ENCODE assay signal across 8 mouse cellular contexts in the genomic region with DNA sequence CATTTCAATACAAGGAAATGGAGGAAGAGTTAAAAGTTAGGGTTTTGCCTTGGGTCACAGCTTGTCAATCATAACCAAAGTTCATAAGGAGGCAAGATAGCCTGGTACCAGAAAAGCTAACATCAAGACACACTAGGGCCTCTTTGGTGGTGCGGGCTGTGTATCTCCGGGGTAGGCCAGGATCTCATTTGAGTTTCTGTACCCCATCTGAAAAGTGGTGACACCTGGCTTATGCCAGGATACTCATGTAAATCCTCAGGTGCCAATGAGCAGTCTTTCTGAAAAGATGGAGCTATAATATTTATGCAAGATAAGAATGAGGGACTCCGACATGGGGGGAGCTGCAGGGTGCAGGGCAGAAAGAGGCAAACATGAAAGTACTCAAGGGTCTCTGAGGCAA. TPM values are rescaled to one million over a fixed set of nuclear protein-coding genes. Genes with fewer than 3 reads are reported as not detected.
DNase-seq lines count a peak whose midpoint lies in the region; ATAC-seq and TF ChIP-seq lines count a peak whose summit lies in the region.

No protein-coding gene starts in this region.

- peaks cover 44% of the 10 kb centered on the region for H3K27me3 ChIP-seq in heart, embryonic 13.5 days (replicated peaks)
- H3K27me3 ChIP-seq in G1E (ENCODE audit: insufficient read depth, low read length), result peaks cover 7% of the 10 kb centered on the region
- peaks cover 27% of the 10 kb centered on the region for H3K27me3 ChIP-seq in heart, embryonic 15.5 days

- H3K4me2 ChIP-seq in heart, embryonic 13.5 days, result peak overlapping the region; percentile 96
- peak overlapping the region; percentile 81 for H3K4me2 ChIP-seq in heart, embryonic 15.5 days

- H3K36me3 ChIP-seq in heart, embryonic 13.5 days, result no peaks in the 10 kb centered on the region
- peaks cover 28% of the 10 kb centered on the region for H3K36me3 ChIP-seq in G1E (replicated peaks)
- H3K36me3 ChIP-seq in heart, embryonic 15.5 days, result no peaks in the 10 kb centered on the region
- H3K36me3 ChIP-seq in macrophage (ENCODE audit: inconsistent target), result no peaks in the 10 kb centered on the region

- H3K4me1 ChIP-seq in heart, embryonic 13.5 days, result peaks cover 17% of the 10 kb centered on the region
- peaks cover 56% of the 10 kb centered on the region for H3K4me1 ChIP-seq in G1E (ENCODE audit: insufficient read depth, low read depth, low read length)
- peaks cover 27% of the 10 kb centered on the region for H3K4me1 ChIP-seq in heart, embryonic 15.5 days (replicated peaks)

- no peaks in the 10 kb centered on the region for H3K9me3 ChIP-seq in heart, embryonic 13.5 days
- no peaks in the 10 kb centered on the region for H3K9me3 ChIP-seq in G1E (replicated peaks)
- no peaks in the 10 kb centered on the region for H3K9me3 ChIP-seq in heart, embryonic 15.5 days (replicated peaks)

- 83% methylated on average over 3 of the region's 3 CpGs for WGBS in heart, embryonic 13.5 days
- WGBS in heart, embryonic 15.5 days, result 79% methylated on average over 3 of the region's 3 CpGs
- WGBS in macrophage (ENCODE audit: missing documents), result 87% methylated on average over 3 of the region's 3 CpGs

- peak overlapping the region; percentile 85 for H3K9ac ChIP-seq in heart, embryonic 13.5 days
- no peak overlapping the region for H3K9ac ChIP-seq in heart, embryonic 15.5 days

- no peak for TF ChIP-seq CTCF in G1E (IDR thresholded peaks at IDR 0.05; ENCODE audit: low read depth, low read length)

- H3K27ac ChIP-seq in heart, embryonic 13.5 days (replicated peaks), result peak overlapping the region; percentile 61
- H3K27ac ChIP-seq in heart, embryonic 15.5 days, result peak overlapping the region; percentile 55; the same call in 1 of the 2 replicates
- H3K27ac ChIP-seq in macrophage, result no peak overlapping the region

- no peak for ATAC-seq in heart, embryonic 13.5 days (ENCODE audit: extremely low read depth, insufficient number of reproducible peaks, low FRiP score, low TSS enrichment)
- no peak for ATAC-seq in G1E (ENCODE audit: extremely low read depth, insufficient number of reproducible peaks, low FRiP score, poor library complexity, severe bottlenecking)
- no peak for ATAC-seq in heart, embryonic 15.5 days (replicated peaks; ENCODE audit: insufficient number of reproducible peaks, insufficient read depth, low FRiP score, low read depth)
- no peak for ATAC-seq in activated CD4-positive, CD25-positive, alpha-beta regulatory T cell, adult 4 months

- no peak for DNase-seq in heart, adult 9 months (ENCODE audit: low spot score in 2 of 2)
- DNase-seq in G1E (ENCODE audit: low spot score), result no peak
- DNase-seq in layer of hippocampus, postnatal 14 days (ENCODE audit: low spot score in 2 of 2), result no peak
- DNase-seq in adrenal gland, adult 8-10 months, result no peak

- H3K79me2 ChIP-seq in macrophage (ENCODE audit: inconsistent target), result no peaks in the 10 kb centered on the region

- H3K4me3 ChIP-seq in heart, embryonic 13.5 days, result peak overlapping the region; percentile 72
- H3K4me3 ChIP-seq in G1E (ENCODE audit: low read depth, low read length), result peak overlapping the region; percentile 72; the same call in 1 of the 2 replicates
- peak overlapping the region; percentile 66; the same call in 1 of the 2 replicates for H3K4me3 ChIP-seq in heart, embryonic 15.5 days
- H3K4me3 ChIP-seq in macrophage (ENCODE audit: inconsistent target), result peak overlapping the region; percentile 28; the same call in 1 of the 2 replicates

RNA-seq across cellular contexts. Expression of a gene that starts 36.9 kb away (rescaled TPM):
- polyA plus RNA-seq in heart, embryonic 13.5 days (2015; fragmentation: Nextera tagmentation; extraction: Ambion mirVana), result 13.5 and 13.9 TPM in 2 replicates
- total RNA-seq in G1E (2014; fragmentation: Nextera tagmentation) (33.7 and 97.1 TPM in 2 replicates), G1E (2017) (27.2 and 39.8 TPM in 2 replicates)
- polyA plus RNA-seq in G1E (2012) (1.1 and 2.6 TPM in 2 replicates), macrophage (2018) (22.8 to 91.0 TPM (median 42.5 TPM) in 3 replicates)
- 13.8 and 36.7 TPM in 2 replicates for polyA plus RNA-seq in heart, embryonic 15.5 days (2015; fragmentation: Nextera tagmentation; extraction: Ambion mirVana)
- total RNA-seq in macrophage (2018; cell fraction: chromatin; rRNA removed), result 100 to 1,000 TPM in 24 of 26 experiments, 10 to 100 TPM in 2; 96.9 to 911 (median 311) TPM
- total RNA-seq in macrophage (2018; cell fraction: cytosol; rRNA removed), result 100 to 1,000 TPM in 13 of 26 experiments, 10 to 100 TPM in 13; 28.8 to 219 (median 97.8) TPM
- 100 to 1,000 TPM in 25 of 26 experiments, 10 to 100 TPM in 1; 82.7 to 710 (median 344) TPM for total RNA-seq in macrophage (2018; cell fraction: nucleus; rRNA removed)
- total RNA-seq in layer of hippocampus, postnatal 14 days (2021), result 1 to 10 TPM; 6.1 to 6.4 TPM
- polyA plus RNA-seq in activated CD4-positive, CD25-positive, alpha-beta regulatory T cell, adult 4 months (2017; shearing (Covaris generic)), result 100 to 1,000 TPM; 505 to 519 TPM
- total RNA-seq in adrenal gland, adult 8-10 months (2022), result 10 to 100 TPM; 16.1 to 29.3 (median 22.9) TPM

RNA-seq across cellular contexts. Expression of a gene that starts 42.6 kb away (rescaled TPM):
- polyA plus RNA-seq in heart, embryonic 13.5 days (2015; fragmentation: Nextera tagmentation; extraction: Ambion mirVana), result 1.5 TPM in 2 replicates
- 8.4 and 9.0 TPM in 2 replicates for total RNA-seq in G1E (2014; fragmentation: Nextera tagmentation)
- 2.0 and 2.7 TPM in 2 replicates for total RNA-seq in G1E (2017)
- 8.9 and 9.5 TPM in 2 replicates for polyA plus RNA-seq in G1E (2012)
- 0.63 and 1.9 TPM in 2 replicates for polyA plus RNA-seq in heart, embryonic 15.5 days (2015; fragmentation: Nextera tagmentation; extraction: Ambion mirVana)
- total RNA-seq in macrophage (2018; cell fraction: chromatin; rRNA removed), result 10 to 100 TPM in 10 of 26 experiments, 1 to 10 TPM in 16; 1.4 to 33.0 (median 8.3) TPM
- total RNA-seq in macrophage (2018; cell fraction: cytosol; rRNA removed), result 1 to 10 TPM in 25 of 26 experiments, under 1 TPM in 1; 0.91 to 8.3 (median 2.7) TPM
- 10 to 100 TPM in 8 of 26 experiments, 1 to 10 TPM in 18; 1.2 to 27.8 (median 4.8) TPM for total RNA-seq in macrophage (2018; cell fraction: nucleus; rRNA removed)
- polyA plus RNA-seq in macrophage (2018), result 1.2 to 5.5 TPM (median 4.3 TPM) in 3 replicates
- total RNA-seq in layer of hippocampus, postnatal 14 days (2021), result 10 to 100 TPM; 12.8 to 15.1 TPM
- 10 to 100 TPM; 21.9 to 30.3 TPM for polyA plus RNA-seq in activated CD4-positive, CD25-positive, alpha-beta regulatory T cell, adult 4 months (2017; shearing (Covaris generic))
- 10 to 100 TPM; 27.5 to 51.1 (median 40.9) TPM for total RNA-seq in adrenal gland, adult 8-10 months (2022)
